Mouse (Mus musculus): ENCODE measurements around the gene Gmcl1.

The Gmcl1 gene

GRCm38 (mm10) chr6:86733183-86733876 lies at the start of gene Gmcl1:
Gmcl1 (minus strand) TSS chr6:86733383.
- peak; percentile 98 for DNase-seq (ENCODE audit: low spot score)

DNA sequence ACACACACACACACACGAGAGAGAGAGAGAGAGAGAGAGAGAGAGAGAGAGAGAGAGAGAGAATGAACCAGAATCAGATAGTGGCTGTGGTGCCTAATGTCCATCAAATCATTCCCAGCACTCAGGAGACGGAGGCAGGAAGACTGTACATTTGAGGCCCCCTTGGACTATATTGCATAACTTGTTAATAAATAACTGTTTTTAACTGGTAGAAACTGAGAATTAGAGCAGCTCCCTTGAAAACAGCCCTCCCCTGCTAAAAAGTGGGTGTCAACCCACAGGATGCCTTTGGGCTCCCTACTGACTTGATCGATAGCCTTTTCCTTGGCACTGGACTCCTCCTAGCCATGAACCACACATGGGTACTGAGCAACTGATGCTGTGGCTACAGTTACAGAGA lies 49.2 kb upstream of the Gmcl1 start:
- no peak for DNase-seq (ENCODE audit: low spot score)

DNA sequence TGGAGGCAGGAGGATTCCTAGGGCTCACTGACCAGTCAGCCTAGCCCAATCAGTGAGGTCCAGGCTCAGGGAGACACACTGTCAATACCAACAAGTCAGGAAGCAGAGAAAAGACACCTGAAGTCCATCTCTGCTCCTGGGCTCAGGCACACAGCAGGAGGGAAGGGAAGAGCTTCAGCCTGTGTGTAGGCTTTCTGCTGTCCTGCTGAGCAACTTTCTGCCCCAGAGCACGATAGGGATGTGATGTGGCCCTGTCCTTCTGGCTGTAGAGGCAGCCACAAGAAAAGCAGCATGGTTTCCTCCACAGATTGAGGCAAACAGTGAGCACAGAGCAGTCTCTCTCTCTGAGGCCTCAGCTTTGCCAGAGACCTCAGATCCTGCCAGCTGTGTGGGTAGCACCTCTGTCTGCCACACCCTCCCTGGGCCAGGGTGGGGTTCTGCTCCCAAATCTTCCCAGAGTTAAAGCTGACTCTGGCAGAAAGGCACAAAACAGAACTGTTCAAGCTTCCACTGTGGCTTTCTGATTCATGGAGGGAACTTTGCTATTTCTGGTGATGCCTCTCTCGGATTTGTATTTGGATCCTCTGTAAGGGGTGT lies 48.3 kb upstream of the Gmcl1 start:
- no peak for DNase-seq (ENCODE audit: low spot score)

DNA sequence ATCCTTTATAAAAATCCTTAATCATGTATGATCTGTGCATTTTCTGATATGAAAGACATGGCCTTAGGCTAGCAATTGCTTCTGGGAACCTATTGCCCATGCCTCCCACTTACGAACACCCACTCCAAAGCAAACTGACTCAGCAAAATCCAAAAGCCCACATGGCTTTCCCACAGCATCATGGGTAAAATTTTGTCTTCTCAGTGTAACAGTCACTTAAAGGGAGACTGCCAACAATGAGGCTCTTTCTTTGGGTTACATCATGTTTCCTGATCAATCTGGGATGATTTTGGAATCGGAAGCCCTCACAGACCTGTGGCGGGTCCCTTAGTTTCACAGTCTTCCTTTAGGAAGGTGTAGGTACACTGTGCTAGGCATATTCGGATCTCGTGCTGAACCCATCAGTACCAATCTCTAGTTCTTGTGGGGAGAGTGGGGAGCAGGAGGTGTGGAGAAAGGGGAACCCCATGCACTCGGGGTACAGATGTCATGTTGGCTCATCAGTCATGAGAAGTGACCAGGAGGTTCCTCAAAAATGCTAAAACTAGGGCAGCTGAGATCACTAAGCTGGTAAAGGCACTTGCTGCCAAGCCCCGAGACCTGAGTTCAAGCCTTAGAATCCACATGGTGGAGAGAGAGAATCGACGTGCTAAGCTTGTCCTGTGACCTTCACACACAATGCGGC lies 45.9 kb upstream of the Gmcl1 start:
- peak; percentile 41 for DNase-seq (ENCODE audit: low spot score)

GRCm38 (mm10) chr6:86777181-86777580 lies 44.0 kb upstream of the Gmcl1 start:
- DNase-seq (ENCODE audit: low spot score), result no peak

DNA sequence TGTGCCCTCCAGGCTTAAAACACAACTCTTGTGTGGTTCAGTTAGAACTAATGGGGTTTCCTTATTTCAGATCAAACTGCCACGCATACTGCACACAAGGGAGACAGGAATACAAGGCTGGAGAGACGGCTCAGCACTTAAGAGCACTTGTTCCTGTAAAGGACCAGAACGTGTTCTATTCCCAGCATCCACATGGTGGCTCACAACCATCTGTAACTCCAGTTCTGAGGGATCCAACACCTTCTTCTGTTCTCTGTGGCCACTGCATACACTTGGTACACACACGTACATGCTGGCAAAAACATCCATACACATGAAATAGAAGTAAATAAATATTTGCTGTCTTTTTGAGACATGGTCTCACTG lies 43.5 kb upstream of the Gmcl1 start:
- DNase-seq (ENCODE audit: low spot score), result no peak

DNA sequence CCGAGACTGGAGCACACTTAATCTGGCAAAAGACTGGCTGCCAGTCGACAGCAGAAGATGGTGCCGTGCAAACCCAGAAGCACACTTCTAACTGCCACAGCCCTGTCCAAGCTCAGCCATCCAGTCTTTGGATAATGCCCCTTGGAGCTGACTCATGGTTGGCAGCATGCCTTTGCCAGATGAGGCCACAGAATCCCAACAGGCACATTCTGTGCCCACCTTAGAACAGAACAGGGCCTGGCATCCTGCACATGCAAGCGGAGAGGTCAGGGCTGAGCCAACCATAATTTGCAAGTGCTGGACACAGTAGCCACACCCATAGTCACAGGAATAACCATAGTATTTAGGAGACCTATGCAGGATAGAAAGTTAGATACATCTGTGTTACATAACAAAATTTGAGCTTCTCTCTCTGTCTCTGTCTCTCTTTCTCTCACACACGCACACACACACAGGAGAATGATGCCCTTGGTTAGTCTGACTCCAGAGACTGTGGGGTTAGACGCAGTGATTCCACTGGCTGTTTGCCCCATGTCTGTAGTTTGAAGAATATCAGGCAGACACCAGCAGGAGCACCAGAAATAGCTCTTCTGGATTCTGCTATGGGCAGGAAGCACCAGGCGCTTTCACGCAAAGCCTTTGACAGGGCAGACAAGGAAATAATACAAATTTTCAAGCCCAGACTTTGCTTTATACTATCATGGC lies 43.0 kb upstream of the Gmcl1 start:
- DNase-seq (ENCODE audit: low spot score), result peak; percentile 38

GRCm38 (mm10) chr6:86774937-86775336 lies 41.8 kb upstream of the Gmcl1 start:
- no peak for DNase-seq (ENCODE audit: low spot score)

DNA sequence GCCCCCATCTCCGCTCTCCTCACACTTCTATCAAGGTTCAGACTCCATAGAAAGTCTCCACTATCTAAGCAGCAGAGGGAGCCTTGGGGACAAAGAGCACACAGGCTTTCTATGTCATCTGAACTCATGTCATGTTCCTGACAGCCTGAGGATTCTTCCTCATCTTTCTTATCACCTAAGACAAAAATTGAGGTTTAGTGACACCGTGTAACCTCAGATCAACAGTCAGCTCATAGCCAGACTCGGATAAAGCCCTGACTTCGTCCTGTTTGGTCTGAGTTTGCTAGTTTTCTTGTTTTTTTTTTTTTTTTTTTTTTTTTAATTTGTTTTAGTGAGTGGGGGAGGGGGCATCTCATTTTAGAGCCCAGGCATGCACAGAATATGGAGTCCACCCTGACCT lies 40.6 kb upstream of the Gmcl1 start:
- no peak for DNase-seq (ENCODE audit: low spot score)

DNA sequence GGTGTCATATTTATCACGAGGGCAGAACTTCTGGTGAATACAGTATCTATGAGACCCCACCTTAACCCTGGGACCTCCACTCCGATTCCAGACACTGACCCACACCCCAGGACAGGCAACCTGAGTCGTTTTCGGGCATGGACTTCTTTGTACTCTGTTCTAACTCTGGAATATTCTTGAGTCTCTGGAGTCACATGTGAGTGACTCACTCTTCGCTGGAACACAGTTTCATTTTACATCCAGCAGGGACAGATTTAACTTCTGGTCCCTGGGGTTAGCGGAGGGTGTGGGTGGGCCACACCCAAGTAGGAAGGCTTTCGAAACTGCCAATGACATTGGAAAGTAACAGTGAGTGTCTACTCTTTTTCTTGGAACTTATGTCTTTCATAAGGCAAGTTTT lies 39.4 kb upstream of the Gmcl1 start:
- DNase-seq (ENCODE audit: low spot score), result peak; percentile 67

GRCm38 (mm10) chr6:86768938-86769337 lies 35.8 kb upstream of the Gmcl1 start:
- no peak for DNase-seq (ENCODE audit: low spot score)

DNA sequence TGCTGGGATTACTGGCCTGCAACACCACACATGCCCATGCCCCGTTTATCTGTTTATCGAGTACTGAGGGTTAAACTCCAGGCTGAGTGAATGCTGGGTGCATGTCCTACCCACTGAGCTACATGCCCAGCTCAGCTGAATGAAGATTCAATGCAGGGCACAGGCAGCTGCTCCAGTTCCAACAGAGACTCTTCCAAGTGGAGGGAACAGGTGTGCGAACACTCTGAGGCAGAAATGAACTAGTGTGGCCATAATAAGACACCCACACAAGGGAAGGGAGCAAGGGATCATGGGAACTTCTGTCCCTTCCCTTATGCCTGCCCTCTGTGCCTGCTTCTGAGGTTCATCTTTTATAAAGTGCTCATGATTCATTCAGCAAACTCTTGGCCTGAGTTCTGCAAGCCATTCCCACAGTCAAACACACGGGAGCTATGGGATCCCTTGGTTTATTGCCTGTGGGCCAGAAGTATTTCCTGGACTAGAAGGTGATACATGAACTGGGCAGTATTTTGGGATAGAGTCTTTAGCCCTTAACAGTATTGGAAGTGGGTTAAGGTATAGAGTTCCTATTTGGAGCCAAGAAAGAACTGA lies 35.1 kb upstream of the Gmcl1 start:
- DNase-seq (ENCODE audit: low spot score), result peak; percentile 55

- no peak for DNase-seq (ENCODE audit: low spot score)
Measured at GRCm38 (mm10) chr6:86767465-86767864, 34.3 kb upstream of the Gmcl1 start.

- DNase-seq (ENCODE audit: low spot score), result no peak
Measured at GRCm38 (mm10) chr6:86765637-86766059, 32.5 kb upstream of the Gmcl1 start.

GRCm38 (mm10) chr6:86754105-86754863 lies 21.1 kb upstream of the Gmcl1 start:
- no peak for DNase-seq (ENCODE audit: low spot score)

DNA sequence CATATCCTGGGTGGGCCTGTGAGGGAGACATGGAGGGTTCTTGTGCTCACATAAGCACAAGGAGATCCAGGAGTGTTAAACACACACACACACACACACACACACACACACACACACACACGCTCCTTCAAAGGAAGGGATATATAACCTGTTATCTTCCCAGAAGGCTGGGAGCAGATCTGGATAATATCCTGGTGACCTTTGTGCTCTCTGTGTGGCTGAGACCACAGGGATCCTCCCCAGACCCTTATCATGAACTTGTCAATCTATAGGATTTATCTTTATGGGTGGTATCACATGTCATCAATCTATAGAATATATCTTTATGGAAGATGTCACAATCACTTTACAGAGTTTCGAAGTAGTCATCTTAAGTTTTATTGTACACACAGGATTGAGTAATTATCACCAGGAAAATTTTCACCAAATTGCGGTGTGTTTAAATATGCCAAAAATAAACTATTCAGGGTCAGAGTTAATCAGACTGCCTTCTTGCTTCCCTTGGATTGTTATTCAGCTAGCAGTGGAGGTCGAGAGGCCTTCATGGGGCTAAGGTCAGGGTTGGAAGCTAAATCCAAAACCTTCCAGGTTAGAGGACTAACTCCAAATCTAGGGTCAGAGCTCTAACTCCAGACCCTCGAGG lies 19.8 kb upstream of the Gmcl1 start:
- DNase-seq (ENCODE audit: low spot score), result no peak

DNA sequence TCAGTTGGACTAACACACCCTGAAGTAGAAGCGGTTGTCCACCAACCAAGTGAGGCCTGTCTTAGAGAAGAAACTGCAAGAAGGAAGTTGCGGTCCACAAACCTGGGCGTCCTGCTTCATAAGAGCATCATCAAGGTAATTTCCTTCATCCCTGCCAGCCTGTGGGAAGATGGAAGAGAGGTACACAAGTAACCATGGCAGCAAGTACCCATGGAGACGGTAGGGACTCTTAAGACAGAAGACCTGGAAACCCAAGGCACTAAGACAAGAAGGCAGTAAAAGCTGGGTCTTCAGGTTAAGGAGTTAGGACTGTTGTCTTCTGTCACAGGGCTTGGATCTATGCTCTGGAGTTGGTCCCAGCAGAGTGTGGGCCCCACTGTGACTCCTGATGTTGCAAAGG lies 17.8 kb upstream of the Gmcl1 start:
- DNase-seq (ENCODE audit: low spot score), result no peak

DNA sequence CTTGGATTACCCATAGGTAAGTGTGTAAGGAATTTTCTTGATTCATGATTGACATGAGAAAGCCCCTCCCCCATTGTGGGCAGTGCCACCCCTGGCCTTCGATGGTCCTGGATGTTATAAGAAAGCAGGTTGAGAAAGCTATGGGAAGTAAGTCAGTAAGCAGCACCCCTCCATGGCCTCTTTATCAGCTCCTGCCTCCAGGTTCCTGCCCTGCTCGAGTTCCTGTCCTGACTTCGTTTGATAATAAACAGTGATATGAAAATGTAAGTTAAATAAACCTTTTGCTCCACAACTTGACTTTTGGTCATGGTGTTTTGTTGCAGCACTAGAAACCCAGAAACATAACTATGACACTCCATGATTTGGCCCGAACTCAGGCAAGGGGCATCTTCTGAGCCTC lies 16.6 kb upstream of the Gmcl1 start:
- DNase-seq (ENCODE audit: low spot score), result no peak

DNA sequence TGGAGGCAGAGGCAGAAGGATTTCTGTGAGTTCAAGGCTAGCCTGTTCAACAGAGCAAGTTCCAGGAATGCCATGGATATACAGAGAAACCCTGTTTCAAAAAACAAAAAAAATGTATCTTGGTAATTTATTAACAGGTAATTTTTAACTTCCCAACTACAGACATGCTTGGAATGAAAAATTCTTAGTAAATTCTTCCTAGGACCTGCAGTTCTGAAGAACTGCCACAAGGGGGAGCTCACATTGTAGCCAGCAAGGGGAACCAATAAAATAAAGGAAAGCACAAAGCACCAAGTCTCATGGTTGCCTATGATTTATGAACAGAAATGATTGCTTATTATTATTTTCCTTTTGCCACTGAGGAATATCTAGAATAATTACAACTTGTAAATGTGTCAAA lies 14.0 kb upstream of the Gmcl1 start:
- DNase-seq (ENCODE audit: low spot score), result peak; percentile 73

DNA sequence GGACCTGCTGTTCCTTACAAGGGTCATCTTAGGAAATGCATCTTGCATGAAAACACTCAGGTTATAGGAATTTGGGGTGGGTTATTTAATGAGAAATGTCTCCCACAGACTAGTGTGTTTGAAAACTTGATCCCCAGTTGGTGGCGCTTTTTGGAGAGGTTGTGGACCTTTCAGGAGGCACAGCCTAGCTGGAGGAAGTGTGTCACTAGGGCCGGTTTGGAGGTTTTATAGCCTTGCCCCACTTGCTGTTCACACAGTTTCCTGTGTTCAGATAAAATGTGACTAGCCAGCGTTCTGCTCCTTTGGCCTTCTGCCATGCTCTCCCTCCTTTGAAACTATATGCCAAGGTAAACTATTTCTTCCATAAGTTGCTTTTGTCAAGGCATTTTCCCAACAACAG lies 7.5 kb upstream of the Gmcl1 start:
- peak; percentile 50 for DNase-seq (ENCODE audit: low spot score)

DNA sequence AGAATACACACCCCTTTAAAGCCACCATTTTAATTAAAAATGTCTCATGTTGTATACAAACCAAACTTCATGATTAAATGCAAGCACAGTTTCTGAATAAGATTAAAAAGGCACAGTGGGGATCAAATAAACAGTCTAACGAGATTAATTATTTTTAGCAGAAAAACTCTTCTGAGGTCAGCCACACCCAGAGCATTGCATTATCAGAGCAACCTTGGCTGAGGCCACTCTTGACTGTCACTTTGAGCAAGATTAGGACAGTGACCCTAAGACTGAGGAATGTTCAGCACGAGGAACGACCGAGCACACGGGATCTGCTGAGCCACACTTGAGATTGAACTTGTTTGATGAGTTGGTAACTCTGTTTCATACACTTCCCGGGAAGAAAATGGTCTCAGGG lies 3.6 kb upstream of the Gmcl1 start:
- DNase-seq (ENCODE audit: low spot score), result no peak
